10 mouse cellular contexts compared by ENCODE assay signal in genomic region chr12:116660076-116660475, GRCm38 (mm10).
DNase-seq lines count a peak whose midpoint lies in the region; ATAC-seq lines count a peak whose summit lies in the region.
"Had no signal": no experiment of that assay in that cellular context is flagged by ENCODE, and none has a peak within 500 bp of the region (broad histone marks: within the 10 kb centered on the region; RNA-seq: fewer than 3 reads in every experiment).

No protein-coding gene starts in this region.

- no peak overlapping the region for H3K27ac ChIP-seq in forebrain, embryonic 14.5 days (ENCODE audit: low read depth, low read length)
- H3K27ac ChIP-seq in forebrain, embryonic 11.5 days (ENCODE audit: low read depth, low read length) = no peak overlapping the region
- peak overlapping the region; percentile 45 for H3K27ac ChIP-seq in midbrain, embryonic 16.5 days (ENCODE audit: low read length)

- no peak overlapping the region for H3K9ac ChIP-seq in forebrain, embryonic 14.5 days (ENCODE audit: low read length)
- H3K9ac ChIP-seq in forebrain, embryonic 11.5 days (ENCODE audit: low read length) = no peak overlapping the region
- peak overlapping the region; percentile 42; the same call in 1 of the 2 replicates for H3K9ac ChIP-seq in midbrain, embryonic 16.5 days (ENCODE audit: low read depth, low read length)

- no peaks in the 10 kb centered on the region for H3K36me3 ChIP-seq in forebrain, embryonic 14.5 days (ENCODE audit: control insufficient read depth, insufficient read depth, low read length)
- H3K36me3 ChIP-seq in forebrain, embryonic 11.5 days (ENCODE audit: control insufficient read depth, insufficient read depth, low read length) = no peaks in the 10 kb centered on the region
- H3K36me3 ChIP-seq in midbrain, embryonic 16.5 days (ENCODE audit: control insufficient read depth, insufficient read depth, low read length) = no peaks in the 10 kb centered on the region

- no peak overlapping the region for H3K4me2 ChIP-seq in forebrain, embryonic 14.5 days (ENCODE audit: low read length)
- no peak overlapping the region for H3K4me2 ChIP-seq in forebrain, embryonic 11.5 days (ENCODE audit: low read depth, low read length, severe bottlenecking)
- H3K4me2 ChIP-seq in midbrain, embryonic 16.5 days (ENCODE audit: low read length) = no peak overlapping the region

- H3K9me3 ChIP-seq in forebrain, embryonic 14.5 days (replicated peaks; ENCODE audit: control insufficient read depth, low read length) = no peaks in the 10 kb centered on the region
- H3K9me3 ChIP-seq in forebrain, embryonic 11.5 days (ENCODE audit: control insufficient read depth, low read length) = no peaks in the 10 kb centered on the region
- H3K9me3 ChIP-seq in midbrain, embryonic 16.5 days (replicated peaks; ENCODE audit: control insufficient read depth, low read length, poor library complexity, severe bottlenecking) = no peaks in the 10 kb centered on the region

- no peak overlapping the region for H3K4me3 ChIP-seq in forebrain, embryonic 14.5 days (ENCODE audit: low read depth, low read length)
- no peak overlapping the region for H3K4me3 ChIP-seq in forebrain, embryonic 11.5 days (ENCODE audit: low read depth, low read length)
- no peak overlapping the region for H3K4me3 ChIP-seq in midbrain, embryonic 16.5 days (ENCODE audit: low read depth, low read length)

- H3K4me1 ChIP-seq in forebrain, embryonic 14.5 days (ENCODE audit: control insufficient read depth, insufficient read depth, low read length) = peaks cover 5% of the 10 kb centered on the region; the same call in 1 of the 2 replicates
- peaks cover 7% of the 10 kb centered on the region for H3K4me1 ChIP-seq in forebrain, embryonic 11.5 days (replicated peaks; ENCODE audit: control insufficient read depth, insufficient read depth, low read length)
- H3K4me1 ChIP-seq in midbrain, embryonic 16.5 days (ENCODE audit: control insufficient read depth, insufficient read depth, low read length) = peaks cover 11% of the 10 kb centered on the region

- DNase-seq in forebrain, embryonic 14.5 days (ENCODE audit: low spot score) = peak; percentile 16
- DNase-seq in forebrain, embryonic 11.5 days (ENCODE audit: low spot score) = no peak
- DNase-seq in ES-CJ7 (ENCODE audit: low read depth, low spot score) = peak; percentile 91
- DNase-seq in cerebellum, postnatal 25 days = peak; percentile 62 to 79
- no peak for DNase-seq in kidney, postnatal 36 days
- DNase-seq in ovary, postnatal 14 days (ENCODE audit: low spot score) = no peak
- DNase-seq in B cell, adult 2 months = no peak
- DNase-seq: adrenal gland, adult 2 months; lung, postnatal 4 days had no signal

- no peaks in the 10 kb centered on the region for H3K27me3 ChIP-seq in forebrain, embryonic 14.5 days (replicated peaks; ENCODE audit: control insufficient read depth, insufficient read depth, low read length)
- no peaks in the 10 kb centered on the region for H3K27me3 ChIP-seq in forebrain, embryonic 11.5 days (ENCODE audit: control insufficient read depth, insufficient read depth, low read length)
- H3K27me3 ChIP-seq in midbrain, embryonic 16.5 days (ENCODE audit: control insufficient read depth, insufficient read depth, low read depth, low read length) = no peaks in the 10 kb centered on the region

- 12% methylated on average over 7 of the region's 7 CpGs for WGBS in forebrain, embryonic 14.5 days
- 12% methylated on average over 7 of the region's 7 CpGs for WGBS in forebrain, embryonic 11.5 days
- WGBS in midbrain, embryonic 16.5 days = 14% methylated on average over 7 of the region's 7 CpGs

- no peak for ATAC-seq in forebrain, embryonic 14.5 days
- no peak for ATAC-seq in forebrain, embryonic 11.5 days (replicated peaks; ENCODE audit: low FRiP score)
- no peak for ATAC-seq in midbrain, embryonic 16.5 days

Comparison
In these comparisons a context has a peak if more than half of its experiments do, and no peak if none do; other contexts are left out.
1. DNase-seq: peak in forebrain, embryonic 14.5 days (single experiment), ES-CJ7 (single experiment) and cerebellum, postnatal 25 days (2 of 2); none in forebrain, embryonic 11.5 days (single experiment), kidney, postnatal 36 days (0 of 2), ovary, postnatal 14 days (single experiment) and B cell, adult 2 months (0 of 2).